Mouse (Mus musculus) macrophage (primary cell): ENCODE measurements around the gene Ppp1r16b. TPM values are rescaled to one million over a fixed set of nuclear protein-coding genes. Genes with fewer than 3 reads are reported as not detected.

Source experiments
- H3K27ac ChIP-seq: fragments of 350-480 bp; formaldehyde crosslinking; 2 replicates; pipeline ENCODE4 v1.9.0; 2021
- H3K36me3 ChIP-seq: fragments of 350-480 bp; formaldehyde crosslinking; 2 replicates; pipeline ENCODE4 v1.9.0; 2021; ENCODE audit errors: inconsistent target
- H3K4me3 ChIP-seq: fragments of 350-480 bp; formaldehyde crosslinking; 2 replicates; pipeline ENCODE4 v1.9.0; 2021; ENCODE audit errors: inconsistent target
- H3K79me2 ChIP-seq: fragments of 350-480 bp; formaldehyde crosslinking; 2 replicates; pipeline ENCODE4 v1.9.0; 2021; ENCODE audit errors: inconsistent target
- WGBS: methylation state at CpG from one replicate; pipeline ENCODE4 v1.1.7; 2026; ENCODE audit warnings: inconsistent platforms; ENCODE audit not compliant: missing documents; 5-methylcytosine and 5-hydroxymethylcytosine counted together
- polyA plus RNA-seq: library from polyadenylated mRNA; stranded (reverse); fragments of 250-400 nt; gene quantifications from 3 replicates; pipeline ENCODE4 v1.2.4, GENCODE M21; 2018; ENCODE audit warnings: inconsistent platforms

Gene Ppp1r16b
- polyA plus RNA-seq, 1 experiment from 2014 or later = 0.04 TPM

DNA sequence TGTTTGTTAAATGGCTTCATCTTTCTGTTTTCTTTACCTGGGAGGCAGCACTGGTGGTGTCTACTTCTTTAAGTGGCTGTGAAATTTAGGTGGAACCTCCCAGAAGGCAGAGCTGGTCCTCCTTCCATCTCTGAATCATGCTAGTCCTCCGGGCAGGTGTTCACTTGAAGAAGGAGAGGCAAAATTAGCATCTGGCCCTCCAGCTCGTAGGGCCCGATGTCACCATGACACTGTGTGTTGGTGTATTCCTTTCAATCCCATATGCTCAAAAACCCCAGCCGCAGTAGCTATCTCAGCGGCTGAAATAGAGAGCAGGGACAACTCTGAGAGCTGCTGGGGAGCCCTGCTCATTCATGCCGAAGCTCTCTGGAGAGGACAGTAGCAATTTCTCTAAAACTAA lies 27.0 kb downstream of the Ppp1r16b start:
- no peaks in the 10 kb centered on the region for H3K36me3 ChIP-seq
- H3K27ac ChIP-seq = no peak overlapping the region
- H3K4me3 ChIP-seq = no peak overlapping the region
- WGBS = 88% methylated on average over 6 of the region's 6 CpGs
- H3K79me2 ChIP-seq = no peaks in the 10 kb centered on the region

DNA sequence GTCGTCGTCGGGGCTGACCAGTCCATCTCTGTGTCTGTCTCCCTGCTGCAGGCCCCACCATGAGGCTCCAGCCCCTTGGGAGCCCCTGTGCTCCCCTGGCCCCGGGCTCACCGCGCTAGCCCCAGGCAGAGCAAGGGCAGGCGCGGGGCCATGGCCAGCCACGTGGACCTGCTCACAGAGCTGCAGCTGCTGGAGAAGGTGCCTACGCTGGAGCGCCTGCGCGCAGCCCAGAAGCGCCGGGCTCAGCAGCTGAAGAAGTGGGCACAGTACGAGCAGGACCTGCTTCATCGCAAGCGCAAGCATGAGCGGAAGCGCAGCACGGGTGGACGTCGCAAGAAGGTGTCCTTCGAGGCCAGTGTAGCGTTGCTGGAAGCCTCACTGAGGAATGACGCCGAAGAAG lies 30.6 kb downstream of the Ppp1r16b start:
- WGBS = 91% methylated on average over 19 of the region's 27 CpGs
- no peak overlapping the region for H3K27ac ChIP-seq
- H3K36me3 ChIP-seq = no peaks in the 10 kb centered on the region
- no peaks in the 10 kb centered on the region for H3K79me2 ChIP-seq
- H3K4me3 ChIP-seq = no peak overlapping the region

DNA sequence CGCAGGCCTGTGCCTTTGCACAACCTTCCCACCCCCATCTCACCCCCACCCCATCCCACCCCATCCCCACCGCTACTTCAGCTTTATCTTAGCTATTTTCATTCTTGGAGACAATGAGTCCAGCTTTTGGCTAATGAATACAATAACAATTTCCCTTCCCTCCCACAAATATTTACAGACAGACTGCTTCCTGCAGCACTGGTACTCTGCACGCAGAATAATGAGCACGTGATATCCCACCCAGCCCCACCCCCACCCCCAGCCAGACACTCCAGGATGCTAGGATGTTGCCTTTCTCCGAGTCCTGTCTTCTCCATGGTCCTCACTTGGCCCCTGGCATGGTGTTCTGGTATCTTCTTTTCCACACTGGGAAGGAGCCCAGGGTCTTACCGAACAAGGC lies 31.3 kb downstream of the Ppp1r16b start:
- 97% methylated on average over 6 of the region's 6 CpGs for WGBS
- no peaks in the 10 kb centered on the region for H3K36me3 ChIP-seq

DNA sequence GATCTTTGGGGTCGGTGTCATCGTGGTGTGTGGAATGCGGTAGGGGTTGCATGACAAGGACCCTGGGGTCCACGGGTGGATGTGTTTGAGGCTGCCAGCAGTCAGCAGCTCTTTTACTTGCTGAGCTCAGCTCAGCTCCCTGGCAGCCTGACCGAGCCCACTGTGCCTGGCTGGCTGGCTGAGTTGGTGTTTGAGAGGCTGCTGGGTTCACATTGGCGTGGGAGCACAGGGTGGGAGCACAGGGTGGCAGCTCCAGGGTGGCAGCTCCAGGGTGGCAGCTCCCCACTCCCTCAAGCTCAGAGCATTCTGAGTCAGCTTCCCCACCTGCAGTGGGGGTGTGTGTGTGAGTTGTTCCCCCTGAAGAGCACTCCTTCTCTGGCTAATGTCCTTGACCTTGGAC lies 34.7 kb downstream of the Ppp1r16b start:
- WGBS = 88% methylated on average over 6 of the region's 6 CpGs

More for the DNA sequence above, 31.3 kb downstream of the Ppp1r16b start:
- no peaks in the 10 kb centered on the region for H3K79me2 ChIP-seq
- no peak overlapping the region for H3K4me3 ChIP-seq
- H3K27ac ChIP-seq = no peak overlapping the region

DNA sequence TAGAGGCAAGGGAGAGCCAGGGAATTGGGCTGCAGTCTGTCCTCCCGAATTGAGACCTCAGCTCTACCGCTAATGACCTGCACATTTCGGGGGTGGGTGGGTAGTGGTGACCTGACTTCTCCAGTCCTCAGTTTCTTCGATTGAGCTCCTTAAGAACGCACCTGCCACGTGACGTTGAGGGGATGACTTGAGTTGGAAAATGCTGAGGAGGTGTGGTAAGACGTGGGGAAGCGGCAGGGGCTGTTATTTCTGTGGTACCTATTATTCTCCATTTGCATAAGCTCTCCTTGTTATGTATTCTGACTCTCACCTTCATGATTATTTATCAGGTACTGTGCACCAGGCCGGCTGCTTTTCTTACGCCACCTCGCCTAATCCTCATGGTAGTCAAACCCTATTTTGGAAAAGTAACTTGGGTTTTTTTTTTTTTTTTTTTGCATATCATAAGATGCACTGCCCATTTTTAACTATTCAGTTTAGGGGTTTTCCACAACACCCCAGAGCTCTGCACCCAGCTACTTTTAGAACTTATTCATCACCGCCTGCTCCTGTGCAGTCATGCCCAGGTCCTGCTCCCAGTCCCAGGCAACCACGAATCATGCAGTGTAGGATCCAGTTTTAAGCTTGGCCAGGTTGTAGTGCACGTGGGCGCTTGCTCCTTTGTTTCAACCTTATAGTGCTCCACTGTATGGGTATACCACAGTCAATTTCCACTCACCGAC lies 35.5 kb downstream of the Ppp1r16b start:
- no peaks in the 10 kb centered on the region for H3K36me3 ChIP-seq

More for the DNA sequence above, 34.7 kb downstream of the Ppp1r16b start:
- no peak overlapping the region for H3K4me3 ChIP-seq
- H3K27ac ChIP-seq = no peak overlapping the region
- no peaks in the 10 kb centered on the region for H3K36me3 ChIP-seq
- no peaks in the 10 kb centered on the region for H3K79me2 ChIP-seq

DNA sequence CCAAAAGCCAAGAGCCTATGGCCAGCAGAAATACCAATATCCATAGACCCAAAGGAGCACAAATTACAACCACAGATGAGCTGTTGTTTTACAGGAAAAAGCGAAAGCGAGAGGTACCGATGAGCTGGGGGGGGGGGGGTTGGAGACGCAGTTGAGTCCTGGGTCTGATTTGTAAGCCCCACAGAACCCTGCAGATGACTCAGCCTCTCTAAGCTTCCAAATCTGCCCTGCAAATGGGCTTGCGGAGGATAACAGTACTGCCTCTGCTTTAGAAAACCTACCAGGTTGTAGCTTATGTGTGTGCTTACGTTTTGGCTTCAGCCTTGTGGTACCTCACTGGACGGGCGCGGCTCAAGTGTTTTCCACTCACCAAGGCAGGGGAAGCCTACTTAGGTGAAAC lies 36.3 kb downstream of the Ppp1r16b start:
- Histone ChIP-seq H3K27ac (no peak overlapping the region), H3K4me3 (no peak overlapping the region), H3K36me3 (no peaks in the 10 kb centered on the region), H3K79me2 (no peaks in the 10 kb centered on the region)
- WGBS = 85% methylated on average over 9 of the region's 9 CpGs

More for the DNA sequence above, 35.5 kb downstream of the Ppp1r16b start:
- Histone ChIP-seq H3K79me2 (no peaks in the 10 kb centered on the region), H3K27ac (no peak overlapping the region), H3K4me3 (no peak overlapping the region)
- WGBS = 94% methylated on average over 17 of the region's 17 CpGs

DNA sequence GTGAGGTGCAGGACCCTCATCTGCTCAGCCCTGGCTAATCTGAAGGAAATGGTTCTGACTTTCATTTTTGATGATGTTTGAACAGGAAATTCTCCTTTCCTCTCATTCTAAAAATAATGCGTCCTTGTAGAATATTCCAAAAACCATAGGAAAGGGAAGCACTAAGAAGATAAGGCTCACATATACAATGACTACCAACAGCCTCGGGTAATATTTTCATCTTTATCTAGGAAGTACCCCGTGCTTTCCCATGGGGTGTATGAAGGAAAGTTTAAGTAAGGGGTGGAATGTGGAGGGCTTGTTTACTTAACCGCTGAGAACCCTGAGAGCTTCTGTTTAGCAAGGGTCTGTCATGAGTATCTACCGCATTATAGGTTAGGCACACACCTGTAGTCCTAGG lies 37.0 kb downstream of the Ppp1r16b start:
- no peak overlapping the region for H3K27ac ChIP-seq
- 30% methylated on average over 5 of the region's 5 CpGs for WGBS
- no peaks in the 10 kb centered on the region for H3K36me3 ChIP-seq
- no peak overlapping the region for H3K4me3 ChIP-seq
- H3K79me2 ChIP-seq = no peaks in the 10 kb centered on the region

DNA sequence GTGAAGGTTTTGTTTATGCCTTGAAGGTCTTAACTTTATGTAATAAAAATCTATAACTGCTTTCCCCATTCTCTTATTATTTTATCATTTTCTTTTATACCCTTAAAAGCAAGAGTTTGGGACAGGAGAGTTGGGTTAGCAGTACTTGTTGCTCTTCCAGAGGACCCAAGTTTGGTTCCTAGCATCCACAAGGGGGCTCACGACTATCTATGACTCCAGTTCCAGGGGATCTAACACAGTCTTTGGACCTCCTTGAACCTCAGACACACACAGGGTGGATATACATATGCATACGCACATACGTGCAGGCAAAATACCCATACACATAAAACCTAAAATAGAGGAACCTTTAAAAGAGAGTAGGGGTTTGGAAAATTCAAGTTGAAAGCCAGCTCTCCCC lies 39.5 kb downstream of the Ppp1r16b start:
- Histone ChIP-seq H3K36me3 (no peaks in the 10 kb centered on the region), H3K79me2 (no peaks in the 10 kb centered on the region), H3K27ac (no peak overlapping the region), H3K4me3 (no peak overlapping the region)
- 100% methylated on average over 2 of the region's 3 CpGs for WGBS

DNA sequence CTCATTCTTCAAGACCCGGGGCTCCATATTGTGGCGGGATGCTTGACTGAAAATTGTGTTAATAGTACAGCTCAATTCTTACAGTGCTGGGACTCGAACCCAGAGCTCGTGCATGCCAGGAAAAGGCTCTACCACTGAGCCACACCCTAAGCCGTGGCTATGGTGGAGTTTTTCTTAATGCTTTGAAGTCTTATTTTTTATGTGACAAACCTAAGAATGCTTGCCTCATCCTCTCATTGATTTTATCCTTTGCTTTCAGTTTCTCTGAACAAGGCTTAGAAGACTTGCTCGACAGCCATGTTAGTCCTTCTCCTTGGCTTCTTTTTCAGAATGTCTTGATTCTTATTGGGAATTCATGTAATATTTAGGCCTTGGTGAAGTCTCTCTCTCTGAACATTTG lies 40.3 kb downstream of the Ppp1r16b start:
- H3K36me3 ChIP-seq = no peaks in the 10 kb centered on the region
- 89% methylated on average over 6 of the region's 6 CpGs for WGBS
- no peak overlapping the region for H3K4me3 ChIP-seq
- no peaks in the 10 kb centered on the region for H3K79me2 ChIP-seq
- no peak overlapping the region for H3K27ac ChIP-seq

DNA sequence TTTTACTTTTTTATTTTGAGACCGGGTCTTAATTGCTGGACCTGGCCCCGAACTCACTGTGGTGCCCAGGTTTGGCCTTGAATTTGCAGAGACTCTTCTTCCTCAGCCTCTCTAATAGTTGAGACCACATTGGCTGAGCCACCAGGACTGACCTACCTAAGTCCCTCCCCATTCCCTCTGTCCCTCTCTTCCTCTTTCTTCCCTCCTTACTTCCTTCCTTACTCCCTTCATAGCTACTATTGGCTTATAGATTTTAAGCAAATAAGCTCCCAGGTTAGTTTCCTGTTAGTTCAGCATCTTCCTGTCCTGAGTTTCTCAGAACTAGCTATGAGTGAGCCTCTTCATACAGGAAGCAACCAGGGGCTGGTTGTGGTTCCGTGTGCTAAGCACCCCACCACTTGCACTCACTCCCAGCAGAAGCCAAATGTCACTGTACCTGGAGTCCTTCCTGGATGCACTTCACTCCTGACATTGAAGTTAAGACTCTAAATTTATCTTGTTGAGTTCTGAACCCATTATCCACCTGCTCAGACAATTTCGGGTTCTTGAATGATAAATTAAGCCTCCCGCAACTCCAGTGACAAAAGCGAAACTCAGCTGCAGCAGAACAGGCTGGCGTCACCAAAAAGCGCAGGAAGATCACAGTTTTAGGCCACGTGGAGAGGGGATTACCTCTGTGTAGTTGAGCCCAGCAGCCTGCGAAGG lies 41.7 kb downstream of the Ppp1r16b start:
- WGBS = 56% methylated on average over 9 of the region's 10 CpGs
- Histone ChIP-seq H3K27ac (no peak overlapping the region), H3K79me2 (no peaks in the 10 kb centered on the region), H3K36me3 (no peaks in the 10 kb centered on the region), H3K4me3 (no peak overlapping the region)

DNA sequence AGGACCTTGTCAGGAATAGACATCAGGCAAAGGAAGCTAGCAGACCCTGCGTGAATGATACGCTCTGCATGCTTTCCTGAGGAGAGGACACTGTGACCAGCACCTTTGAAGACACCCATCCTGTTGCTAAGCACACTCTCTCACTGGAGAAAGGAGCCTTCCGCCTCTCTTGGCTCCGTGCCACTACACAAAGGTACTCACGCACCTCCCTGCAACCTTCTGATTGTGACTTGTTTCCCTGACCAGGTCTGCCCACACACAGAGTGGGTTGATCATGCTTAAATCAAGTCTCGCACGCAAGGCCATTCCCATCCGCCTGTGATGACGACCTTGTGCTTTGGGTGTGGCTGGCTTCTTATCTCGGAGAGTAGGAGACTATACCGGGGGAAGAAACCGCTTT lies 42.9 kb downstream of the Ppp1r16b start:
- Histone ChIP-seq H3K4me3 (no peak overlapping the region), H3K27ac (no peak overlapping the region), H3K79me2 (no peaks in the 10 kb centered on the region), H3K36me3 (no peaks in the 10 kb centered on the region)
- 94% methylated on average over 12 of the region's 12 CpGs for WGBS

DNA sequence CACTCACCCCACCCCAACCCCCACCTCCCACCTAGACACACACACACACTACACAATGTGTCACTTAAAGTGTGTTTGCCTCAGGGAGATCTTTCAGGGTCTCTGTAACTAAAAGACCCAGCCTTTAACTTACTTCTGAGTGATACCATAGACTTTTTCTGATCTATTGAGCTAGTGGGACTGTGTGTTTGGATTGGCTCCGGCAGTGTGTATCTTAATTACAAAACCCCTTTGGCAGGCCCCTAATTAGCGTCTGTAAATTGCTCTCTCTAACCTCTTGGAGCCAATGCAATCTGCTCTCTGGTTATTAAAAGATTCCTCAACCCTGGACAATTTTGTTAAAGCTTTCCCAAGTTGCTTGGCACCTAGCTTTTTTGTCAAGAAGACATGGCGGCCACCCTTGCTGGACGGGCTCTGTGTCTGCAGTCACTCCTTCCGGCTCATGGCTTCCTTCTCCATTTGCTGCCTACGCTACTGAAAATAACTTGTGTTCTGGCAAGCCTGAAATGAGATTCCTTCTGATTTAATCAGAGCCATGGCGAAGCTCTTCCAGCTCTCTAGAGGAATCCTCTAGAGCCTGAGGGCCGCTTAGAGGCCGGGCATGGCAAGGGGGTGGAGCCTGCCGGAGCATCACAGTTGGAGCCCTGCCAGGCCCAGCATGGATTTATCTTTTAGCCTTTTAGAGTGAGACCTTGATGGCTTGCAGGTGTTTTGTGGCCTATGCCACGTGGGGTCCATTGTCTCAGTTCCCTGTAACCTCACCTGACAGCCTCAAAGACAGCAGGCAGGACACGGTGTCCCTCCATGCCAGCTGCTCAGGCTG lies 46.9 kb downstream of the Ppp1r16b start:
- no peaks in the 10 kb centered on the region for H3K36me3 ChIP-seq
- WGBS = 89% methylated on average over 12 of the region's 12 CpGs
- no peak overlapping the region for H3K27ac ChIP-seq

DNA sequence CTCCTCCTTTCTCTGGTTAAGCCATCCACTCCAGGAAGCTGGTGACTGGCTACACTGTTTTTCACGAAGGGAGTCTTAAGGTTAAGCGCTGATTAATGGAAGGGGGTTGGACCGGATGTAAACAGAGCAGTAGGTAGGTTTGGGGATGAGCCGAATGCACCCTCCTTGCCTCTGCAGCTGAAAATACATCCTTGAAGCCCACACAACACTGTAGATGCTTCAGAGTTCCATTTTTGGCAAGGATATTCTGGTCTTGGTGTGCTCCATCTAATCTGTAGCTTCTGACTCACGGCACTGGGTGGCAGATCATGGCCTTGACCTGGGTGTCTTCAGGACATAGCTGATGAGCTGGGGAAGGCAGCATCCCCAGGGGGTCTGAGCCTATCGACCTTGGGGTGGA lies 49.6 kb downstream of the Ppp1r16b start:
- no peaks in the 10 kb centered on the region for H3K36me3 ChIP-seq

More for the DNA sequence above, 46.9 kb downstream of the Ppp1r16b start:
- Histone ChIP-seq H3K4me3 (no peak overlapping the region), H3K79me2 (no peaks in the 10 kb centered on the region)

DNA sequence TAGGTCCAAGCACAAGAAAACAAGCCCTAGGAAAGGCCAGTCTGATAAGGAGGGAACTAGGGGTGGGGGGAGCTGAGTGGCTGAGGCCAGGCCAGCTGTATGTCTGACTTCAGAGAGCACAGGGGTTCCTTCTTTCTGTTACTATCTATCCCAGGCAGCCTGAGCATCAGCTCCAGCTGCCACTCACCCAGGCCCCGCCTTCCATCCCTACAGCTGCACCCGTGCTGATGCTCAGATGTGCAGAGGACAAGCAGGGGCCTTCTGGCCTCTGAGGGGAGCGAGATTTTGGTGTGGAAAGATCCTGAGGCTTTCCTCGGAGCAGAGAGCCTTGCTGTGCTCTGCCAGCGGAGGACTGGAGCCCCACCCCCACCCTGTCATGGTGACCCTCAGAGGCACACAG lies 50.9 kb downstream of the Ppp1r16b start:
- H3K27ac ChIP-seq = no peak overlapping the region
- no peaks in the 10 kb centered on the region for H3K36me3 ChIP-seq
- 67% methylated on average over 5 of the region's 5 CpGs for WGBS
- H3K79me2 ChIP-seq = no peaks in the 10 kb centered on the region
- no peak overlapping the region for H3K4me3 ChIP-seq

More for the DNA sequence above, 49.6 kb downstream of the Ppp1r16b start:
- H3K79me2 ChIP-seq = no peaks in the 10 kb centered on the region
- H3K27ac ChIP-seq = no peak overlapping the region
- H3K4me3 ChIP-seq = no peak overlapping the region
- 94% methylated on average over 6 of the region's 6 CpGs for WGBS
